Mouse (Mus musculus) lung, adult 18-20 months (tissue): ENCODE data around the gene Pip4k2c.

Experiments
- DNase-seq, 2 experiments: peaks; one replicate each; pipeline ENCODE4 v3.0.0; 2022; ENCODE audit warnings: mixed read lengths in 2 of 2

The Pip4k2c gene

GRCm38 (mm10) chr10:127211414-127211854 lies at the start of gene Pip4k2c:
Gene Pip4k2c (minus strand): TSS chr10:127211585.
- peak; percentile 93 to 94 for DNase-seq

- DNase-seq, result no peak
These were observed 47.1 kb upstream of the Pip4k2c start for GRCm38 (mm10) chr10:127258489-127258888.

- no peak for DNase-seq
These were observed 46.4 kb upstream of the Pip4k2c start for GRCm38 (mm10) chr10:127257790-127258189.

- peak; percentile 24 to 48 for DNase-seq
These were observed 44.4 kb upstream of the Pip4k2c start for GRCm38 (mm10) chr10:127255625-127256345.

- DNase-seq, result no peak
These were observed 39.4 kb upstream of the Pip4k2c start for GRCm38 (mm10) chr10:127250810-127251209.

- no peak for DNase-seq
These were observed 26.9 kb upstream of the Pip4k2c start for GRCm38 (mm10) chr10:127238241-127238824.

- DNase-seq, result no peak
These were observed 25.2 kb upstream of the Pip4k2c start for GRCm38 (mm10) chr10:127236541-127236940.

- no peak for DNase-seq
These were observed 21.8 kb upstream of the Pip4k2c start for GRCm38 (mm10) chr10:127233141-127233540.

GRCm38 (mm10) chr10:127231741-127232140 lies 20.4 kb upstream of the Pip4k2c start:
- DNase-seq, result no peak

- DNase-seq, result no peak
These were observed 19.3 kb upstream of the Pip4k2c start for GRCm38 (mm10) chr10:127230693-127231092.

GRCm38 (mm10) chr10:127228897-127229296 lies 17.5 kb upstream of the Pip4k2c start:
- peak in 1 of 2 experiments; percentile 42 for DNase-seq

- no peak for DNase-seq
These were observed 15.8 kb upstream of the Pip4k2c start for GRCm38 (mm10) chr10:127227163-127227562.

GRCm38 (mm10) chr10:127226318-127226895 lies 15.0 kb upstream of the Pip4k2c start:
- DNase-seq, result peak in 1 of 2 experiments; percentile 11

- DNase-seq, result no peak
These were observed 14.3 kb upstream of the Pip4k2c start for GRCm38 (mm10) chr10:127225732-127226131.

- DNase-seq, result no peak
These were observed 13.8 kb upstream of the Pip4k2c start for GRCm38 (mm10) chr10:127225213-127225612.

- no peak for DNase-seq
These were observed 7.0 kb upstream of the Pip4k2c start for GRCm38 (mm10) chr10:127218339-127218738.

- no peak for DNase-seq
These were observed 5.8 kb upstream of the Pip4k2c start for GRCm38 (mm10) chr10:127217177-127217576.

GRCm38 (mm10) chr10:127216456-127216855 lies 5.1 kb upstream of the Pip4k2c start:
- DNase-seq, result no peak

- no peak for DNase-seq
These were observed 3.0 kb upstream of the Pip4k2c start for GRCm38 (mm10) chr10:127214422-127214803.

- DNase-seq, result no peak
These were observed 2.5 kb upstream of the Pip4k2c start for GRCm38 (mm10) chr10:127213704-127214421.

GRCm38 (mm10) chr10:127213272-127213671 lies 1.9 kb upstream of the Pip4k2c start:
- no peak for DNase-seq

GRCm38 (mm10) chr10:127210961-127211405 lies 402 bp downstream of the Pip4k2c start:
- peak; percentile 36 to 56 for DNase-seq

GRCm38 (mm10) chr10:127209928-127210570 lies 1.3 kb downstream of the Pip4k2c start:
- no peak for DNase-seq
